Mouse (Mus musculus): ENCODE data around the gene H2-Q4. TPM values are rescaled to one million over a fixed set of nuclear protein-coding genes. Genes with fewer than 3 reads are reported as not detected.
A peak's percentile ranks its signal among the peaks of the same experiment; 100 is the strongest.
"Not testable (repeated sequence)": the region's sequence is repeated elsewhere in the genome, so short reads cannot be mapped to it uniquely, and the experiment has no call there.

Gene H2-Q4
- polyA plus RNA-seq, 1 experiment = 6.2 TPM

DNA sequence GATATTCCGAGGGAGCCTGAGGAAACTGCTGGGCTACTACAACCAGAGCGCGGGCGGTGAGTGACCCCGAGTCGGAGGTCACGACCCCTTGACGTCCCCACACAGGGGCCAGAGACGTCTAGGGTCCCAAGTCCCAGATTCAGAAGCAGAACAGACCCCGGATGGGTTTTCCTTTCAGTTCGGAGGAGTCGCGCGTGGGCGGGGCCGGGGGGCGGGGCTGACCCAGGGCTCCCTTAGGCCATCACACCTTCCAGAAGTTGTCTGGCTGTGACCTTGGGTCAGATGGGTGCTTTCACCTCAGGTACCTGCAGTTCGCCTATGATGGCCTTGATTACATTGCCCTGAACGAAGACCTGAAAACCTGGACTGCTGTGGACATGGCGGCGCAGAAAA is 20.0 kb upstream of the H2-Q4 start:
- TF ChIP-seq POLR2A (IDR thresholded peaks at IDR 0.05; ENCODE audit: extremely low read depth, insufficient read depth, low read length) (no peak), CTCF (IDR thresholded peaks at IDR 0.05; ENCODE audit: extremely low read depth, insufficient read depth, low read length) (no peak)
- H3K27ac ChIP-seq (ENCODE audit: insufficient read depth, low read length) = no peak overlapping the region
- no peak overlapping the region for H3K4me3 ChIP-seq (ENCODE audit: insufficient read depth, low read length)
- H3K4me1 ChIP-seq (ENCODE audit: control insufficient read depth, insufficient read depth, low read length) = no peaks in the 10 kb centered on the region

DNA sequence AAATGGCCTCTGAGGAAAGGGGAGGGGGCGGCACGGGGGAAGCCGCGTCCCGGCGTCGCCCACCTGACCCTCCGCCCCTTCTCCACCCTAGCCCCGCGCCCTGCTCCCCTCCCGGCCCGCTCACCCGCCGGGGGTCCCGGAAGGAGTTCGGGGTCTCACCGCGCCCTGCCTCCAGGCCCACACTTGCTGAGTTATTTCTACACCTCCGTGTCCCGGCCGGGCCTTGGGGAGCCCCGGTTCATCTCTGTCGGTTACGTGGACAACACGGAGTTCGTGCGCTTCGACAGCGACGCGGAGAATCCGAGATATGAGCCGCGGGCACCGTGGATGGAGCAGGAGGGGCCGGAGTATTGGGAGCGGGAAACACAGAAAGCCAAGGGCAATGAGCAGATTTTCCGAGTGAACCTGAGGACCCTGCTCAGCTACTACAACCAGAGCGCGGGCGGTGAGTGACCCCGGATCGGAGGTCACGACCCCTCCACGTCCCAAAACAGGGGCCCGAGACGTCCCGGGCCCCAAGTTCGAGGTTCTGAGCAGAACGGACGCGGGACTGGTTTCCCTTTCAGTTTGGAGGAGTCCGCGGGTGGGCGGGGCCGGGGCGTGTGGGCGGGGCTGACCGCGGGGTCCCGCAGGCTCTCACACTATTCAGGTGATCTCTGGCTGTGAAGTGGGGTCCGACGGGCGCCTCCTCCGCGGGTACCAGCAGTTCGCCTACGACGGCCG is 473 bp downstream of the H2-Q4 start:
- no peak overlapping the region for H3K27ac ChIP-seq (ENCODE audit: insufficient read depth, low read length)
- no peak for TF ChIP-seq POLR2A (IDR thresholded peaks at IDR 0.05; ENCODE audit: extremely low read depth, insufficient read depth, low read length)
- TF ChIP-seq CTCF (IDR thresholded peaks at IDR 0.05; ENCODE audit: extremely low read depth, insufficient read depth, low read length) = no peak
- no peaks in the 10 kb centered on the region for H3K4me1 ChIP-seq (ENCODE audit: control insufficient read depth, insufficient read depth, low read length)
- H3K4me3 ChIP-seq (ENCODE audit: insufficient read depth, low read length) = peak overlapping the region; percentile 17

GRCm38 (mm10) chr17:35389796-35390195 is 10.4 kb downstream of the H2-Q4 start:
- TF ChIP-seq CTCF (IDR thresholded peaks at IDR 0.05; ENCODE audit: extremely low read depth, insufficient read depth, low read length) = 0 out of 2 replicates have a peak, but pooled peaks have one; percentile 11
- H3K4me1 ChIP-seq (ENCODE audit: control insufficient read depth, insufficient read depth, low read length); H3K4me3 ChIP-seq (ENCODE audit: insufficient read depth, low read length); H3K27ac ChIP-seq (ENCODE audit: insufficient read depth, low read length): not testable (repeated sequence)

DNA sequence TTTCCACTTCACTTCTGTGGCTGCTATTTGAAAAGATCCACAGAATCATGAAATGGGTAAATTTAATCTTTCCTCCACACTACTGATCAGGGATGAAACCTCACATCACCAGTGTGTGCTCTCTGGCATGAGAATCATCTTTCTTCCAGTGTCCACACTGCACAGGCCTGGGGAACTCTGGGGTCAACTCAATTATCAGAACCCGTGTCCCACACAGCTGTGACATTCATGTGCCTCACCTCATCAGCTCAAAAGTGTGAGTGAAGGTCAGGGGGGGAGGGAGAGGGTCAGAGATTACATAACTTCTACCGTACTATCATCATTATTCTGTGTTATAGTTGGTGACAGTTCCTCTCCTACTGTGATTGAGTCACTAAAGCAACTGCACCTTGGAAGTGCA is 13.3 kb downstream of the H2-Q4 start:
- H3K4me3 ChIP-seq (ENCODE audit: insufficient read depth, low read length); H3K27ac ChIP-seq (ENCODE audit: insufficient read depth, low read length); H3K4me1 ChIP-seq (ENCODE audit: control insufficient read depth, insufficient read depth, low read length): not testable (repeated sequence)

DNA sequence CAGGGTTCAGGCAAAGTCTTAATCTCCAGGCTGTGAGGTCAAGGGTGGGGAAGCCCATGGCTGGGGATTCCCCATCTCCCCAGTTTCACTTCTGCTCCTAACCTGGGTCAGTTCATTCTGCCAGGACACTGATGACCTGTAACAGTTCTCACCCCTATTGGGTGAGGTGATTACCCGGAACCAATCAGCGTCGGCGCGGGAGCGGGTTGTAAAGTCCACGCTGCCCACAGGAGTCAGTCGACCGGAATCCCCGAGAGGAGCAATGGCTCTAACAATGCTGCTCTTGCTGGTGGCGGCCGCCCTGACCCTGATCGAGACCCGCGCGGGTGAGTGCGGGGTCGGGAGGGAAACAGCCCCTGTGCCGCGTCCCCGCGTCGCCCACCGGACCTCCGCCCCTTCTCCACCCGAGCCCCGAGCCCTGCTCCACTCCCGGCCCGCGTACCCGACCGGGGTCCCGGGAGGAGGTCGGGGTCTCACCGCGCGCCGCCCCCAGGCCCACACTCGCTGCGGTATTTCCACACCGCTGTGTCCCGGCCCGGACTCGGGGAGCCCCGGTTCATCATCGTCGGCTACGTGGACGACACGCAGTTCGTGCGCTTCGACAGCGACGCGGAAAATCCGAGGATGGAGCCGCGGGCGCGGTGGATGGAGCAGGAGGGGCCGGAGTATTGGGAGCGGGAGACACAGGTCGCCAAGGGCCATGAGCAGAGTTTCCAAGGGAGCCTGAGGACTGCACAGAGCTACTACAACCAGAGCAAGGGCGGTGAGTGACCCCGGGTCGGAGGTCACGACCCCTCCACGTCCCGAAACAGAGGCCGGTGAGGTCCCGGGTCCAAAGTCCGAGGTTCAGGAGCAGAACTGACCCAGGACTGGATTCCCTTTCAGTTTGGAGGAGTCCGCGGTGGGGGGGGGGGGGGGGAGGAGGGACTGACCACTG is 14.7 kb downstream of the H2-Q4 start:
- not testable (repeated sequence) for H3K27ac ChIP-seq (ENCODE audit: insufficient read depth, low read length); H3K4me1 ChIP-seq (ENCODE audit: control insufficient read depth, insufficient read depth, low read length); H3K4me3 ChIP-seq (ENCODE audit: insufficient read depth, low read length)

DNA sequence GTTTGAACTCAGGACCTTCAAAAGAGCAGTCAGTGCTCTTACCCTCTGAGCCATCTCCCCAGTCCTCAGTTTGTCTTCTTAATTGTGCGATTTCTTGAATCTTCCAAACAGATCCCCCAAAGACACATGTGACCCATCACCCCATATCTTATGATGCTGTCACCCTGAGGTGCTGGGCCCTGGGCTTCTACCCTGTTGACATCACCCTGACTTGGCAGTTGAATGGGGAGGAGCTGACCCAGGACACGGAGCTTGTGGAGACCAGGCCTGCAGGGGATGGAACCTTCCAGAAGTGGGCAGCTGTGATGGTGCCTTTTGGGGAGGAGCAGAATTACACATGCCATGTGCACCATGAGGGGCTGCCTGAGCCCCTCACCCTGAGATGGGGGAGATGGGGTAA is 17.5 kb downstream of the H2-Q4 start:
- not testable (repeated sequence) for H3K4me1 ChIP-seq (ENCODE audit: control insufficient read depth, insufficient read depth, low read length); H3K27ac ChIP-seq (ENCODE audit: insufficient read depth, low read length); H3K4me3 ChIP-seq (ENCODE audit: insufficient read depth, low read length)

- not testable (repeated sequence) for H3K4me1 ChIP-seq (ENCODE audit: control insufficient read depth, insufficient read depth, low read length); H3K4me3 ChIP-seq (ENCODE audit: insufficient read depth, low read length); H3K27ac ChIP-seq (ENCODE audit: insufficient read depth, low read length)
These were observed 33.6 kb downstream of the H2-Q4 start for GRCm38 (mm10) chr17:35413057-35413456.

- not testable (repeated sequence) for H3K4me1 ChIP-seq (ENCODE audit: control insufficient read depth, insufficient read depth, low read length); H3K27ac ChIP-seq (ENCODE audit: insufficient read depth, low read length); H3K4me3 ChIP-seq (ENCODE audit: insufficient read depth, low read length)
These were observed 36.1 kb downstream of the H2-Q4 start for GRCm38 (mm10) chr17:35415273-35416129.

GRCm38 (mm10) chr17:35418772-35419171 is 39.4 kb downstream of the H2-Q4 start:
- Histone ChIP-seq H3K4me1 (ENCODE audit: control insufficient read depth, insufficient read depth, low read length) (no peaks in the 10 kb centered on the region), H3K4me3 (ENCODE audit: insufficient read depth, low read length) (no peak overlapping the region), H3K27ac (ENCODE audit: insufficient read depth, low read length) (no peak overlapping the region)
- no peak for TF ChIP-seq POLR2A (IDR thresholded peaks at IDR 0.05; ENCODE audit: extremely low read depth, insufficient read depth, low read length)
- no peak for TF ChIP-seq CTCF (IDR thresholded peaks at IDR 0.05; ENCODE audit: extremely low read depth, insufficient read depth, low read length)

GRCm38 (mm10) chr17:35419564-35419963 is 40.1 kb downstream of the H2-Q4 start:
- not testable (repeated sequence) for H3K4me3 ChIP-seq (ENCODE audit: insufficient read depth, low read length); H3K4me1 ChIP-seq (ENCODE audit: control insufficient read depth, insufficient read depth, low read length); H3K27ac ChIP-seq (ENCODE audit: insufficient read depth, low read length)
